Comparison of ENCODE assay signal across 26 mouse cellular contexts in the genomic region with DNA sequence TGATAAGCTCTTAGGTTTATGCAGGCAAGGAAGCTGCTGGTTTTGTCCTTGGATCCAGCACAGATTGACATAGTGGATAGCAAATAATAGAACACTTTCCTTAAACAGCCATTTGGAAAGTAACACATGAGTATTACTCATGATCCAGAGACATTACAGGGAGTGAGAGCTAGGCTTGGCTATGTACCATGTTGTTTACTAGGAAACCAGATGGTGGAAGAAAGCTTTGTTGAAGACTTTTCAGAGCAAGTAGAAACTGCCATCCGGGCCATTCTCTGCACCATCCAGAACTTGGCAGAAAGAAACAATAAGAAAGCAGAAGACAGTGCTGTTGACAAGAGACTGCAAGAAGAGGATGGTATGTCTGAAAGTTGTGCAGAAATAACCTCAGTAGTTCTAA. TPM values are rescaled to one million over a fixed set of nuclear protein-coding genes. Genes with fewer than 3 reads are reported as not detected.
DNase-seq lines count a peak whose midpoint lies in the region; ATAC-seq and TF ChIP-seq lines count a peak whose summit lies in the region.
"Had no signal": no experiment of that assay in that cellular context is flagged by ENCODE, and none has a peak within 500 bp of the region (broad histone marks: within the 10 kb centered on the region; RNA-seq: fewer than 3 reads in every experiment).

No protein-coding gene starts in this region.

- no peaks in the 10 kb centered on the region for H3K27me3 ChIP-seq in forebrain, postnatal 0 days (ENCODE audit: insufficient read depth, low read length)
- H3K27me3 ChIP-seq in forebrain, embryonic 13.5 days: no peaks in the 10 kb centered on the region
- H3K27me3 ChIP-seq: intestine, embryonic 15.5 days; liver, embryonic 15.5 days; lung, embryonic 15.5 days; megakaryocyte, embryonic 14.5 days; midbrain, embryonic 13.5 days had no signal

- peak; percentile 92 for ATAC-seq in forebrain, postnatal 0 days
- ATAC-seq in forebrain, embryonic 13.5 days: no peak
- ATAC-seq in erythroblast, adult 5-6 weeks (replicated peaks; ENCODE audit: low FRiP score, poor library complexity, severe bottlenecking): no peak
- ATAC-seq: CD4-positive, CD25-positive, alpha-beta regulatory T cell, adult 4 months; hindbrain, embryonic 16.5 days; intestine, embryonic 15.5 days; midbrain, embryonic 13.5 days had no signal

- peak; percentile 42 for DNase-seq in forebrain, postnatal 0 days
- DNase-seq in left cerebral cortex, postnatal 36 days (ENCODE audit: low spot score in 2 of 2): peak; percentile 7 to 10
- DNase-seq in left cerebral cortex, adult 11 months (ENCODE audit: low spot score): no peak
- DNase-seq in layer of hippocampus, adult 2 months (ENCODE audit: low spot score in 2 of 2): peak; percentile 29 to 79
- DNase-seq in cerebellum, adult 9-11 months: no peak
- DNase-seq: adrenal gland, postnatal 36 days; cerebellum, adult 2 months; gastrocnemius, postnatal 10 days; heart, adult 11 months; kidney, adult 8-10 months; kidney, postnatal 10 days; liver; lung, postnatal 36 days; thymus, adult 18-20 months had no signal

- WGBS in forebrain, postnatal 0 days: 72% methylated on average over 1 of the region's 1 CpGs
- WGBS in forebrain, embryonic 13.5 days: 97% methylated on average over 1 of the region's 1 CpGs

- H3K36me3 ChIP-seq in forebrain, postnatal 0 days (ENCODE audit: insufficient read depth): peaks cover 71% of the 10 kb centered on the region
- peaks cover 89% of the 10 kb centered on the region for H3K36me3 ChIP-seq in forebrain, embryonic 13.5 days (ENCODE audit: poor library complexity, severe bottlenecking)

- H3K4me2 ChIP-seq in forebrain, postnatal 0 days (ENCODE audit: low read depth): no peak overlapping the region
- no peak overlapping the region for H3K4me2 ChIP-seq in forebrain, embryonic 13.5 days
- H3K4me2 ChIP-seq: heart, embryonic 11.5 days; intestine, embryonic 15.5 days; liver, embryonic 15.5 days; lung, embryonic 15.5 days; midbrain, embryonic 13.5 days had no signal

- intact Hi-C loops in left cerebral cortex, postnatal 36 days (cut with DNase I): loop anchor here (10.0 kb wide), 1 partner anchor 264 kb away; no protein-coding TSS in a partner anchor

- no peaks in the 10 kb centered on the region for H3K4me1 ChIP-seq in forebrain, postnatal 0 days (ENCODE audit: insufficient read depth)
- no peaks in the 10 kb centered on the region for H3K4me1 ChIP-seq in forebrain, embryonic 13.5 days
- H3K4me1 ChIP-seq: hindbrain, embryonic 10.5 days; intestine, embryonic 15.5 days; limb, embryonic 10.5 days; liver, embryonic 15.5 days; lung, embryonic 15.5 days; megakaryocyte, embryonic 14.5 days; midbrain, embryonic 13.5 days had no signal

- no peak for TF ChIP-seq CTCF in forebrain, postnatal 0 days (IDR thresholded peaks at IDR 0.05; ENCODE audit: low read depth)
- TF ChIP-seq CTCF in layer of hippocampus, adult 2 months (conservative IDR thresholded peaks at IDR 0.05): no peak

- H3K9ac ChIP-seq in forebrain, postnatal 0 days: no peak overlapping the region
- H3K9ac ChIP-seq in forebrain, embryonic 13.5 days: no peak overlapping the region
- H3K9ac ChIP-seq: intestine, embryonic 15.5 days; liver, embryonic 15.5 days; lung, embryonic 15.5 days; midbrain, embryonic 13.5 days had no signal

- no peaks in the 10 kb centered on the region for H3K9me3 ChIP-seq in forebrain, postnatal 0 days (ENCODE audit: low read length)
- no peaks in the 10 kb centered on the region for H3K9me3 ChIP-seq in forebrain, embryonic 13.5 days (replicated peaks)
- H3K9me3 ChIP-seq: hindbrain, embryonic 10.5 days; intestine, embryonic 15.5 days; limb, embryonic 10.5 days; liver, embryonic 15.5 days; lung, embryonic 15.5 days; megakaryocyte, embryonic 14.5 days; midbrain, embryonic 13.5 days had no signal

- no peak overlapping the region for H3K27ac ChIP-seq in forebrain, postnatal 0 days (ENCODE audit: low read depth, low read length)
- no peak overlapping the region for H3K27ac ChIP-seq in forebrain, embryonic 13.5 days
- H3K27ac ChIP-seq in layer of hippocampus, adult 2 months: no peak overlapping the region
- H3K27ac ChIP-seq: hindbrain, embryonic 10.5 days; intestine, embryonic 15.5 days; limb, embryonic 10.5 days; liver, embryonic 15.5 days; lung, embryonic 15.5 days; midbrain, embryonic 13.5 days had no signal

- H3K4me3 ChIP-seq in forebrain, postnatal 0 days (ENCODE audit: low read depth, low read length): no peak overlapping the region
- H3K4me3 ChIP-seq in forebrain, embryonic 13.5 days: no peak overlapping the region
- H3K4me3 ChIP-seq in layer of hippocampus, adult 2 months: no peak overlapping the region
- H3K4me3 ChIP-seq: hindbrain, embryonic 10.5 days; intestine, embryonic 15.5 days; limb, embryonic 10.5 days; liver, embryonic 15.5 days; lung, embryonic 15.5 days; megakaryocyte, embryonic 14.5 days; midbrain, embryonic 13.5 days had no signal

RNA-seq across cellular contexts. Expression of gene Lyrm2, which starts 49.3 kb away (rescaled TPM):
- 103 and 105 TPM in 2 replicates for total RNA-seq in forebrain, postnatal 0 days (2014; rRNA removed)
- polyA plus RNA-seq in forebrain, postnatal 0 days (2015; fragmentation: Nextera tagmentation; extraction: Ambion mirVana): 108 and 122 TPM in 2 replicates
- 170 and 172 TPM in 2 replicates for polyA plus RNA-seq in forebrain, embryonic 13.5 days (2015; fragmentation: Nextera tagmentation; extraction: Ambion mirVana)
- total RNA-seq in left cerebral cortex, postnatal 36 days (2021): 10 to 100 TPM; 33.5 to 34.3 TPM
- total RNA-seq in layer of hippocampus, adult 2 months (2021): 10 to 100 TPM; 37.4 to 39.8 TPM
- total RNA-seq in erythroblast, adult 5-6 weeks (2015; ENCODE audit: low replicate concordance): 9.0 and 11.1 TPM in 2 replicates
- 6.6 and 8.4 TPM in 2 replicates for total RNA-seq in erythroblast, adult 5-6 weeks (2017; ENCODE audit: low replicate concordance)

Comparison
In these comparisons a context has a peak if more than half of its experiments do, and no peak if none do; other contexts are left out.
1. DNase-seq: peak in forebrain, postnatal 0 days (single experiment), left cerebral cortex, postnatal 36 days (2 of 2) and layer of hippocampus, adult 2 months (2 of 2); none in left cerebral cortex, adult 11 months (single experiment) and cerebellum, adult 9-11 months (single experiment).